Mouse (Mus musculus) brain, adult 2 months (tissue): Measurements from ENCODE around the gene Tcirg1.
A peak's percentile ranks its signal among the peaks of the same experiment; 100 is the strongest.

Source experiments
- DNase-seq: peaks from one replicate; pipeline ENCODE4 v3.0.0; 2011; ENCODE audit warnings: low read depth, low spot score

The Tcirg1 gene

GRCm38 (mm10) chr19:3851979-3852681 lies 54.8 kb downstream of the Tcirg1 start:
- peak; percentile 73 for DNase-seq

- DNase-seq, result peak; percentile 99
Observed at GRCm38 (mm10) chr19:3851502-3851962, 55.4 kb downstream of the Tcirg1 start, which contains the start of gene Chka. Gene Chka (plus strand): TSS chr19:3851773.

- peak; percentile 50 for DNase-seq
Observed at GRCm38 (mm10) chr19:3850847-3851469, 56.0 kb downstream of the Tcirg1 start.

GRCm38 (mm10) chr19:3850076-3850475 lies 56.9 kb downstream of the Tcirg1 start:
- DNase-seq, result no peak

GRCm38 (mm10) chr19:3849251-3849650 lies 57.7 kb downstream of the Tcirg1 start:
- no peak for DNase-seq

GRCm38 (mm10) chr19:3848207-3848808 lies 58.6 kb downstream of the Tcirg1 start:
- DNase-seq, result no peak

GRCm38 (mm10) chr19:3847711-3848110 lies 59.2 kb downstream of the Tcirg1 start:
- DNase-seq, result no peak

- DNase-seq, result no peak
Observed at GRCm38 (mm10) chr19:3846676-3847604, 60.0 kb downstream of the Tcirg1 start.
